Mouse (Mus musculus) erythroblast, embryonic 14.5 days (primary cell): Measurements from ENCODE around the gene Olfr1115.

ENCODE experiments used
- GATA1 ChIP-seq: IDR thresholded peaks from 2 replicates; pipeline ENCODE4 v1.6.1; 2012; ENCODE audit warnings: low read length, inconsistent platforms, mixed read lengths
- TAL1 ChIP-seq: IDR thresholded peaks from 3 replicates; pipeline ENCODE4 v1.6.1; 2012; ENCODE audit warnings: low read length, inconsistent platforms, mixed read lengths

DNA sequence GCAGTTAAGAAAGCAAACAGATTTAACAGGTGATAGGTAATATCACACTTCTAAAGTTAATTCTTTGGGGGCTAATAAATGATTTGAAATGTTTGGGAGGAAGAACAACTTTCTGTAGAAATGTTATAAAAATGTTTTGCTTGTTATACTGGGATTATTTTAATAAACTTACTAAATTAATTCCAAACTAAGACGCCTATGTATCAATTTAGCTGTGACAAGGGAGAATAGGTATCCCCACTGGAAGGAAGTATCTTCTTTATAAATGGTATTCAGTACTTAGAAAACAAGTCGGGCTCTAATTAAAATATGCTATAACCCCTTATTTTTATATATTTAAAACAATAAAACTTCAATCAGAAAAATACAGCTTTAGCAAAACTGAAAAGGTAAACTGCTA is at the start of gene Olfr1115:
- TF ChIP-seq GATA1: no peak
- TF ChIP-seq TAL1: no peak
